Mouse (Mus musculus): Measurements from ENCODE around the gene Abca4.
"Not testable (repeated sequence)": the region's sequence is repeated elsewhere in the genome, so short reads cannot be mapped to it uniquely, and the experiment has no call there.

Abca4 gene

GRCm38 (mm10) chr3:122208296-122209225, 164.3 kb downstream of the Abca4 start:
- DNase-seq (ENCODE audit: inconsistent age in 2 of 2, low spot score in 1 of 2), result peak in 1 of 2 experiments; percentile 46

- no peak for DNase-seq (ENCODE audit: inconsistent age in 2 of 2, low spot score in 1 of 2)
These were observed 165.3 kb downstream of the Abca4 start for GRCm38 (mm10) chr3:122209511-122209910.

GRCm38 (mm10) chr3:122210434-122210833, 166.2 kb downstream of the Abca4 start:
- DNase-seq (ENCODE audit: inconsistent age in 2 of 2, low spot score in 1 of 2), result peak in 1 of 2 experiments; percentile 59

GRCm38 (mm10) chr3:122210846-122211245, 166.6 kb downstream of the Abca4 start:
- no peak for DNase-seq (ENCODE audit: inconsistent age in 2 of 2, low spot score in 1 of 2)

- DNase-seq (ENCODE audit: inconsistent age in 2 of 2, low spot score in 1 of 2), result no peak
These were observed 167.3 kb downstream of the Abca4 start for GRCm38 (mm10) chr3:122211446-122212125.

GRCm38 (mm10) chr3:122221240-122222036, 177.2 kb downstream of the Abca4 start:
- DNase-seq (ENCODE audit: inconsistent age in 2 of 2, low spot score in 1 of 2), result no peak

- not testable (repeated sequence) for DNase-seq (ENCODE audit: inconsistent age in 2 of 2, low spot score in 1 of 2)
These were observed 182.7 kb downstream of the Abca4 start for GRCm38 (mm10) chr3:122226972-122227371.

All from adrenal gland, adult (tissue).